ENCODE assay signal across 9 mouse cellular contexts in the genomic region with DNA sequence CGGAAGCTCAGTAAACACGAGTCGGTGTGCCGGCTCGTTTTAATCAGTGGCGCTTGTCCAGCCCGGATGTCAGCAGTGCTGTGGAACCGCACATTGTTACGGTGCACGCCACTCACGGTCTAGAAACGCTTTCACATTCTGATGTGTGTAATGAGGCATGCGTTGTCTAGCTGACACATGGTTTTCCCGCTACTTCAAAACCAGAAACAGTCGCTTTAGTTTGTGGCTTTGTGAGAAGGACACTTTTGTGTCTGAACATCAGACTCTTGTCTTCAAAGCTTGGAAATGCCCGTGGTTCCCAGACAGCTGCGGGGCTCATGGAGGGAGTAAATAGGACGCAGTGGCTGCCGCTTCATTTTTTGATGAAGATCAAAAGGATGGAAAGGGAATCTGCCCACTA.
A peak's percentile ranks its signal among the peaks of the same experiment; 100 is the strongest.
DNase-seq lines count a peak whose midpoint lies in the region; ATAC-seq lines count a peak whose summit lies in the region.
"Had no signal": no experiment of that assay in that cellular context is flagged by ENCODE, and none has a peak within 500 bp of the region (broad histone marks: within the 10 kb centered on the region; RNA-seq: fewer than 3 reads in every experiment).

No protein-coding gene starts in this region.

- 50% methylated on average over 19 of the region's 19 CpGs for WGBS in embryonic facial prominence, embryonic 14.5 days
- 57% methylated on average over 19 of the region's 19 CpGs for WGBS in kidney, embryonic 15.5 days
- 40% methylated on average over 19 of the region's 19 CpGs for WGBS in neural tube, embryonic 14.5 days

- no peaks in the 10 kb centered on the region for H3K9me3 ChIP-seq in embryonic facial prominence, embryonic 14.5 days (ENCODE audit: control insufficient read depth, low read length)
- no peaks in the 10 kb centered on the region for H3K9me3 ChIP-seq in kidney, embryonic 15.5 days (replicated peaks)
- no peaks in the 10 kb centered on the region for H3K9me3 ChIP-seq in neural tube, embryonic 14.5 days (ENCODE audit: control insufficient read depth, low read length)
- H3K9me3 ChIP-seq: liver, embryonic 15.5 days had no signal

- no peaks in the 10 kb centered on the region for H3K36me3 ChIP-seq in embryonic facial prominence, embryonic 14.5 days (ENCODE audit: control insufficient read depth, insufficient read depth, low read length)
- no peaks in the 10 kb centered on the region for H3K36me3 ChIP-seq in kidney, embryonic 15.5 days
- no peaks in the 10 kb centered on the region for H3K36me3 ChIP-seq in neural tube, embryonic 14.5 days (ENCODE audit: control insufficient read depth, insufficient read depth, low read length)
- H3K36me3 ChIP-seq: liver, embryonic 15.5 days had no signal

- no peaks in the 10 kb centered on the region for H3K4me1 ChIP-seq in embryonic facial prominence, embryonic 14.5 days (ENCODE audit: control insufficient read depth, insufficient read depth, low read length)
- no peaks in the 10 kb centered on the region for H3K4me1 ChIP-seq in kidney, embryonic 15.5 days
- no peaks in the 10 kb centered on the region for H3K4me1 ChIP-seq in neural tube, embryonic 14.5 days (ENCODE audit: control insufficient read depth, insufficient read depth, low read length)
- H3K4me1 ChIP-seq: liver, embryonic 15.5 days had no signal

- ATAC-seq in embryonic facial prominence, embryonic 14.5 days (ENCODE audit: low read depth): no peak
- ATAC-seq in kidney, embryonic 15.5 days (replicated peaks; ENCODE audit: low FRiP score): peak; percentile 66; the same call in 1 of the 2 replicates
- ATAC-seq in neural tube, embryonic 14.5 days (ENCODE audit: low read depth): no peak

- intact Hi-C loops in left cerebral cortex, postnatal 4 days (cut with DNase I): no loop called here
- intact Hi-C loops in left cerebral cortex, postnatal 25 days (cut with DNase I): no loop called here

- no peak overlapping the region for H3K9ac ChIP-seq in embryonic facial prominence, embryonic 14.5 days (ENCODE audit: low read depth, low read length)
- H3K9ac ChIP-seq in kidney, embryonic 15.5 days: no peak overlapping the region
- H3K9ac ChIP-seq in neural tube, embryonic 14.5 days (replicated peaks; ENCODE audit: low read depth, low read length): no peak overlapping the region
- H3K9ac ChIP-seq: liver, embryonic 15.5 days had no signal

- peak overlapping the region; percentile 7; the same call in 1 of the 2 replicates for H3K4me3 ChIP-seq in embryonic facial prominence, embryonic 14.5 days (ENCODE audit: low read depth, low read length)
- peak overlapping the region; percentile 13; the same call in 1 of the 2 replicates for H3K4me3 ChIP-seq in kidney, embryonic 15.5 days (replicated peaks)
- H3K4me3 ChIP-seq in neural tube, embryonic 14.5 days (ENCODE audit: low read depth, low read length): peak overlapping the region; percentile 12; the same call in 1 of the 2 replicates
- H3K4me3 ChIP-seq: liver, embryonic 15.5 days had no signal

- H3K27me3 ChIP-seq in embryonic facial prominence, embryonic 14.5 days (replicated peaks; ENCODE audit: control insufficient read depth, insufficient read depth, low read length): no peaks in the 10 kb centered on the region
- H3K27me3 ChIP-seq in kidney, embryonic 15.5 days: no peaks in the 10 kb centered on the region
- H3K27me3 ChIP-seq in neural tube, embryonic 14.5 days (ENCODE audit: control insufficient read depth, insufficient read depth, low read length): no peaks in the 10 kb centered on the region
- H3K27me3 ChIP-seq: liver, embryonic 15.5 days had no signal

- H3K4me2 ChIP-seq in embryonic facial prominence, embryonic 14.5 days (ENCODE audit: low read depth, low read length): peak overlapping the region; percentile 6
- H3K4me2 ChIP-seq in kidney, embryonic 15.5 days: peak overlapping the region; percentile 47
- peak overlapping the region; percentile 39 for H3K4me2 ChIP-seq in neural tube, embryonic 14.5 days (ENCODE audit: low read depth, low read length)
- H3K4me2 ChIP-seq: liver, embryonic 15.5 days had no signal

- DNase-seq in left cerebral cortex, postnatal 4 days: peak; percentile 35
- no peak for DNase-seq in left cerebral cortex, adult 11 months (ENCODE audit: low spot score)
- peak; percentile 31 for DNase-seq in embryonic facial prominence, embryonic 14.5 days (ENCODE audit: low spot score)
- no peak for DNase-seq in liver
- DNase-seq in right cerebral cortex, postnatal 25 days: no peak
- DNase-seq in left cerebral cortex, postnatal 25 days (ENCODE audit: low spot score in 2 of 2): no peak

- no peak overlapping the region for H3K27ac ChIP-seq in embryonic facial prominence, embryonic 14.5 days (replicated peaks; ENCODE audit: low read depth, low read length)
- H3K27ac ChIP-seq in kidney, embryonic 15.5 days: no peak overlapping the region
- H3K27ac ChIP-seq in neural tube, embryonic 14.5 days (ENCODE audit: low read depth, low read length): no peak overlapping the region
- H3K27ac ChIP-seq: liver, embryonic 15.5 days had no signal

Comparison
In these comparisons a context has a peak if more than half of its experiments do, and no peak if none do; other contexts are left out.
1. DNase-seq: peak in left cerebral cortex, postnatal 4 days (single experiment) and embryonic facial prominence, embryonic 14.5 days (single experiment); none in left cerebral cortex, adult 11 months (single experiment), liver (single experiment), right cerebral cortex, postnatal 25 days (single experiment) and left cerebral cortex, postnatal 25 days (0 of 2).
2. Peak in every context shown above with its lines, with median percentiles within 50 percentile points of each other: H3K4me2 ChIP-seq and H3K4me3 ChIP-seq.